Mouse (Mus musculus): Measurements from ENCODE around the gene G6pd2.

Gene G6pd2

DNA sequence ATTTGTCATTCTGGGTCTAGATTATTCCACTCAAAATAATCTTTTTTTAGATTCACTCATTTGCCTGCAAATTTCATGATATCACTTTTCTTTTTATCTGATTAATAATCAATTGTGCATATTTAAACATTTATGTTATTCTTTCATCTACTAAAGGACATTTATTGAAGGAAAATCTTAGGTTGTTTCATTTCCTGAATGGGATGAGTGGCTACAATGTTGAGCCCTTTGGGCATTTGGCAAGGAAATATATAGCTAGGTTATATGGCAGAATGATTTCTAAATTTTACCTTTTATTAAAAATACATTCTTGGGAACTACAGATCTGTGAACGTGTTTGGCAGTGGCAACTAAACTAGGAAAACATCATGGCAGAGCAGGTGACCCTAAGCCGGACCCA is at the start of gene G6pd2:
TSS of gene G6pd2 (plus strand) at position 301 of the 400 bp plus-strand sequence.
- DNase-seq: no peak

DNA sequence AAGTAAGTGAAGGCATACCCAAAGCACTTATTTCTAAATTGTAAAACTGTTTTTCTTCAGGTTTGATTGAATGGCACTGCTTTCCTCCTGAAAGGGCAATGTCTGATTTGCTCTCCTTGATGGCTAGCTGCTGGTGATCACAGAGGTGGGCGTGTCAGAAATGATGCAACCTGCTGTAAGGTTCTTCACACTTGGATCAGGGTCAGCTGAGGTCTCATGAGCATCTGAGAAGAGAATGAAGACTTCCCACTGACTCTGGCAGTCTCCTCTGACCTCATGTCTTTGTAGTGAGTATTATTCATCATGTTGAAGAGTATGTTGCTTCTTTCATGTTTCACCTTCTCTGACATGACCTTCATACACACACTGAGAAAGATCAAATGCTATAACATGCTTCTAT is 44.4 kb upstream of the G6pd2 start:
- DNase-seq: no peak

DNA sequence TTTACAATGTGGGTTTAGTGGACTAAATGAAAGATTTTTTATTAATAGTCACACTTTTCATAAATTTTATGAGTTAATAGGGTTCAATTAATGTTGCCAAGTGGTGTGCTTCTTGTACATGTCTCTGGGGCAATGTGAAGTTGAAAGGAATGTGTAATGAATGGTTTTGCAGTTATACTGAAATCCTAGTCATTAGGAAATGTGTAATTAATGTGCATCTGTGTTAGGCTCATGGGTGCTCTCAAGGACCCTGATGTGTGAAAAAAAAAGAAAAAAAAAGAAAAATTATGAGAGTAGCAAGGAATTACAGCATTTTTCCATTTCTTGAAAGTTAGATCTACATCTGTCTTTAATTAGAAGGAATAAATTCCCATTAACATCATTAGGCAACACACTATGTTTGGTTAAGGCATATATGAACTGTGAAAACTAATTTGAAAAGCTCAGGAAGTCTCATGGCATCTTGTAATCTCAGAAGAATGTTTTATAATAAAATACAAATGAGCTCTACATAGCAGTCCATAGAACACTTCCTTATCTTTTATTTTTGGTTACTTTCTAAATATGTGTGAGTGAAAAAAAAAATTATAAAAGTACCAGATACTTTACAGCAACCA is 24.4 kb downstream of the G6pd2 start:
- no peak for DNase-seq

DNA sequence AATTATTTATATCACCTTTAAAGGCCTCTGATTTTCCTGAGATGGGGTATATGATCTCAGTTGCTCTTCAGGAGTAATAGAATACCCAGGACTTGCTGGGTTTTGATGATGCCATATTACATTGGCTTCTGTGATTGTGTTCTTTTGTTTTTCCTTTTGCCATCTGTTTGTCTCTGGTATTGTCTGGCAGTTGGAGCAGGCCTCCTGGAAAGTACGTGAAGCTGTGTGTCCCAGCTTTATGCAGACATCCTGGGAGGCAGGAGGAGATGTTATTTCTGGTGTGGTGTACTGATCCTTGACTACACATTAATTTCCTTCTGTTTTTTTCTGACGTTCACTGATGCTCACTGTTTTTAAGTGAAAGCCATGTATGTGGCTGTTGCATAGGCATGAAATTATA is 35.3 kb downstream of the G6pd2 start:
- no peak for DNase-seq
